Mouse (Mus musculus): ENCODE measurements around the gene Gng2.

DNA sequence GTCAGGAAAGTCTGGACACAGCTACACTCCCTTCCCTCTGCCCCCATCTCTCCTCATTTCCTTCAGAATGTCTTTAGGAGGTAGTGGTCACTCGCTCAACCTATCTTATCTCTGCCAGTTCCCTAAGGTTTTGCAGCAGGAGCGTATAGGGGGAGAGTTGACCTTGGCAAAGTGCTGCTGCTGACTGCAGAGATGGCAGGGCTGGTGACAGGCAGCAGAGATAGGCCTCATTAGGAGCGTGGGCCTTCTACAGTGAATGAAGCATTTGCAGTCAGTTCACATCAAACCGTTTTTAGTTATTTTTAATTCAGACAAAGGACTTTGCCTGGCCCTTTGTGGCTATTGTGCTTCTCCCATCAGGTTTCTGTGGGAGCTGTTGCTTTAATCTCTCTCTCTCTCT is 35.1 kb downstream of the Gng2 start:
- no peak for TF ChIP-seq MAFK (IDR thresholded peaks at IDR 0.05; ENCODE audit: insufficient read depth, low read depth, low read length)
- no peak for TF ChIP-seq HCFC1 (IDR thresholded peaks at IDR 0.05; ENCODE audit: borderline replicate concordance, insufficient read depth, low read length)

Data from ES-E14 (cell line).